Mouse (Mus musculus): ENCODE results near the gene Chrnb4.

The Chrnb4 gene

GRCm38 (mm10) chr9:55023326-55023725 lies 25.3 kb downstream of the Chrnb4 start:
- DNase-seq = no peak

GRCm38 (mm10) chr9:55016926-55017325 lies 31.7 kb downstream of the Chrnb4 start:
- no peak for DNase-seq

- DNase-seq = no peak
Measured at GRCm38 (mm10) chr9:55010588-55011350, 37.8 kb downstream of the Chrnb4 start.

GRCm38 (mm10) chr9:55009692-55010091 lies 38.9 kb downstream of the Chrnb4 start:
- no peak for DNase-seq

GRCm38 (mm10) chr9:55003609-55004008 lies 45.0 kb downstream of the Chrnb4 start:
- no peak for DNase-seq

- DNase-seq = no peak
Measured at GRCm38 (mm10) chr9:54995645-54996044, 52.9 kb downstream of the Chrnb4 start.

- no peak for DNase-seq
Measured at GRCm38 (mm10) chr9:54994381-54994780, 54.2 kb downstream of the Chrnb4 start.

GRCm38 (mm10) chr9:54990362-54990761 lies 58.2 kb downstream of the Chrnb4 start:
- no peak for DNase-seq

GRCm38 (mm10) chr9:54982401-54982800 lies 66.2 kb downstream of the Chrnb4 start:
- no peak for DNase-seq

- DNase-seq = peak; percentile 8 to 42
Measured at GRCm38 (mm10) chr9:54981291-54982191, 67.0 kb downstream of the Chrnb4 start.

GRCm38 (mm10) chr9:54980674-54981073 lies 67.9 kb downstream of the Chrnb4 start, which contains the start of gene Chrna5:
Gene Chrna5 (plus strand): TSS chr9:54980880.
- no peak for DNase-seq

Measured in cerebellum, postnatal 25 days (tissue).